Mouse (Mus musculus): ENCODE measurements at regions not wholly inside any gene's neighbourhood (a gene's known extent, or its start where the extent isn't known, plus 50 kb on each side); places are given as distances from the start of the nearest gene placed in this dataset.

- Histone ChIP-seq H3K4me1 (ENCODE audit: control insufficient read depth in 2 of 2, insufficient read depth in 2 of 2, low read length in 2 of 2, poor library complexity in 1 of 2) (no peaks in the 10 kb centered on the region), H3K36me3 (ENCODE audit: control insufficient read depth, insufficient read depth, low read length, poor library complexity, severe bottlenecking) (no peaks in the 10 kb centered on the region), H3K4me3 (ENCODE audit: insufficient read depth in 1 of 2, low read depth in 1 of 2, low read length in 2 of 2, poor library complexity in 1 of 2, severe bottlenecking in 1 of 2) (no peak overlapping the region), H3K27ac (ENCODE audit: insufficient read depth, low read depth, low read length, poor library complexity, severe bottlenecking) (no peak overlapping the region), H3K9ac (ENCODE audit: insufficient read depth, low read depth, low read length, poor library complexity, severe bottlenecking) (no peak overlapping the region), H3K9me3 (ENCODE audit: control insufficient read depth, insufficient read depth, low read depth, low read length) (no peaks in the 10 kb centered on the region)
- TF ChIP-seq HCFC1 (IDR thresholded peaks at IDR 0.05; ENCODE audit: borderline replicate concordance, insufficient read depth, low read length), result no peak
- no peak for TF ChIP-seq ZC3H11A (IDR thresholded peaks at IDR 0.05; ENCODE audit: borderline replicate concordance, low read depth, low read length)
- no peak for TF ChIP-seq MAFK (IDR thresholded peaks at IDR 0.05; ENCODE audit: insufficient read depth, low read depth, low read length)
- TF ChIP-seq ZNF384 (IDR thresholded peaks at IDR 0.05; ENCODE audit: low read depth, low read length), result no peak
- TF ChIP-seq CHD2 (IDR thresholded peaks at IDR 0.05; ENCODE audit: low read depth, low read length), result no peak
- DNase-seq (ENCODE audit: low read depth, low spot score), result no peak
- in situ Hi-C loops (cut with MboI; ENCODE audit: low sequenced_read_pairs in 2 of 2, unreplicated experiment in 2 of 2), result no loop called here
Measured at GRCm38 (mm10) chr14:113112320-113112719, 202.1 kb upstream of the Tpm3-rs7 start.

- no peak for DNase-seq (ENCODE audit: low read depth, low spot score)
- Histone ChIP-seq H3K9ac (ENCODE audit: insufficient read depth, low read depth, low read length, poor library complexity, severe bottlenecking) (no peak overlapping the region), H3K27ac (ENCODE audit: insufficient read depth, low read depth, low read length, poor library complexity, severe bottlenecking) (no peak overlapping the region), H3K9me3 (ENCODE audit: control insufficient read depth, insufficient read depth, low read depth, low read length) (no peaks in the 10 kb centered on the region), H3K4me3 (ENCODE audit: insufficient read depth in 1 of 2, low read depth in 1 of 2, low read length in 2 of 2, poor library complexity in 1 of 2, severe bottlenecking in 1 of 2) (no peak overlapping the region), H3K4me1 (ENCODE audit: control insufficient read depth in 2 of 2, insufficient read depth in 2 of 2, low read length in 2 of 2, poor library complexity in 1 of 2) (no peaks in the 10 kb centered on the region), H3K36me3 (ENCODE audit: control insufficient read depth, insufficient read depth, low read length, poor library complexity, severe bottlenecking) (no peaks in the 10 kb centered on the region)
- TF ChIP-seq CHD2 (IDR thresholded peaks at IDR 0.05; ENCODE audit: low read depth, low read length), result no peak
- TF ChIP-seq ZNF384 (IDR thresholded peaks at IDR 0.05; ENCODE audit: low read depth, low read length), result no peak
- TF ChIP-seq ZC3H11A (IDR thresholded peaks at IDR 0.05; ENCODE audit: borderline replicate concordance, low read depth, low read length), result no peak
- no peak for TF ChIP-seq MAFK (IDR thresholded peaks at IDR 0.05; ENCODE audit: insufficient read depth, low read depth, low read length)
- TF ChIP-seq HCFC1 (IDR thresholded peaks at IDR 0.05; ENCODE audit: borderline replicate concordance, insufficient read depth, low read length), result no peak
- in situ Hi-C loops (cut with MboI; ENCODE audit: low sequenced_read_pairs in 2 of 2, unreplicated experiment in 2 of 2), result no loop called here
Measured at GRCm38 (mm10) chr14:113138823-113139222, 175.6 kb upstream of the Tpm3-rs7 start.

DNA sequence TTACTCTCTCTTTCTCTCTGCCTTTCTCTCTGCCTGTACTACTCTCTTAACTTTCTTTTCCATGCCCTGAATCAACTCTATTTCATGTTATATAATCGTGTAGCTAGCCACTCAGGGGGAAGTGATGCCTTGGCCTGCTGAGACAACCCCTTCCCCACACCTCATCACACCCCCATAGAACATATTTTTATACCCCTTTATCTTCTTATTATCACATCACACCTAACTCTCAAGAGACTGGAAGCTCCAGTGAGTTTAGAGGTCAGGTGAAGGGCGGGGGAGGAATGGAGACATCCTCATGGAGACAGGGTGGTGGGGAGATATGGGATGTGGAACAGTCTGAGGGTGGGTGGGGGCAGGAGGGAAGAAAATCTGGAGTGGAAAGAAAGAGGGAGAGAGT is 145.8 kb upstream of the Tpm3-rs7 start:
- DNase-seq (ENCODE audit: low read depth, low spot score), result no peak
- Histone ChIP-seq H3K36me3 (ENCODE audit: control insufficient read depth, insufficient read depth, low read length, poor library complexity, severe bottlenecking) (no peaks in the 10 kb centered on the region), H3K27ac (ENCODE audit: insufficient read depth, low read depth, low read length, poor library complexity, severe bottlenecking) (no peak overlapping the region), H3K9ac (ENCODE audit: insufficient read depth, low read depth, low read length, poor library complexity, severe bottlenecking) (no peak overlapping the region), H3K4me3 (ENCODE audit: insufficient read depth in 1 of 2, low read depth in 1 of 2, low read length in 2 of 2, poor library complexity in 1 of 2, severe bottlenecking in 1 of 2) (no peak overlapping the region), H3K4me1 (ENCODE audit: control insufficient read depth in 2 of 2, insufficient read depth in 2 of 2, low read length in 2 of 2, poor library complexity in 1 of 2) (peaks cover 0 to 2% of the 10 kb centered on the region in 2 experiments; a peak in 1 of 4 replicates), H3K9me3 (ENCODE audit: control insufficient read depth, insufficient read depth, low read depth, low read length) (no peaks in the 10 kb centered on the region)
- TF ChIP-seq CHD2 (IDR thresholded peaks at IDR 0.05; ENCODE audit: low read depth, low read length) (no peak), ZNF384 (IDR thresholded peaks at IDR 0.05; ENCODE audit: low read depth, low read length) (no peak), HCFC1 (IDR thresholded peaks at IDR 0.05; ENCODE audit: borderline replicate concordance, insufficient read depth, low read length) (no peak), ZC3H11A (IDR thresholded peaks at IDR 0.05; ENCODE audit: borderline replicate concordance, low read depth, low read length) (no peak), MAFK (IDR thresholded peaks at IDR 0.05; ENCODE audit: insufficient read depth, low read depth, low read length) (no peak)
- in situ Hi-C loops (cut with MboI; ENCODE audit: low sequenced_read_pairs in 2 of 2, unreplicated experiment in 2 of 2), result no loop called here

GRCm38 (mm10) chr14:113182345-113182997 is 131.9 kb upstream of the Tpm3-rs7 start:
- in situ Hi-C loops (cut with MboI; ENCODE audit: low sequenced_read_pairs in 2 of 2, unreplicated experiment in 2 of 2), result no loop called here
- Histone ChIP-seq H3K4me3 (ENCODE audit: insufficient read depth in 1 of 2, low read depth in 1 of 2, low read length in 2 of 2, poor library complexity in 1 of 2, severe bottlenecking in 1 of 2) (no peak overlapping the region), H3K4me1 (ENCODE audit: control insufficient read depth in 2 of 2, insufficient read depth in 2 of 2, low read length in 2 of 2, poor library complexity in 1 of 2) (no peaks in the 10 kb centered on the region)

More at GRCm38 (mm10) chr14:113182345-113182997, 131.9 kb upstream of the Tpm3-rs7 start:
- H3K36me3 ChIP-seq (ENCODE audit: control insufficient read depth, insufficient read depth, low read length, poor library complexity, severe bottlenecking), result no peaks in the 10 kb centered on the region
- no peak overlapping the region for H3K27ac ChIP-seq (ENCODE audit: insufficient read depth, low read depth, low read length, poor library complexity, severe bottlenecking)
- TF ChIP-seq MAFK (IDR thresholded peaks at IDR 0.05; ENCODE audit: insufficient read depth, low read depth, low read length) (no peak), ZNF384 (IDR thresholded peaks at IDR 0.05; ENCODE audit: low read depth, low read length) (no peak), ZC3H11A (IDR thresholded peaks at IDR 0.05; ENCODE audit: borderline replicate concordance, low read depth, low read length) (no peak), CHD2 (IDR thresholded peaks at IDR 0.05; ENCODE audit: low read depth, low read length) (no peak)
- H3K9me3 ChIP-seq (ENCODE audit: control insufficient read depth, insufficient read depth, low read depth, low read length), result no peaks in the 10 kb centered on the region
- no peak overlapping the region for H3K9ac ChIP-seq (ENCODE audit: insufficient read depth, low read depth, low read length, poor library complexity, severe bottlenecking)
- DNase-seq (ENCODE audit: low read depth, low spot score), result no peak

All from ES-E14 (cell line).